Mouse (Mus musculus): ENCODE measurements around the gene Dnah8.

DNA sequence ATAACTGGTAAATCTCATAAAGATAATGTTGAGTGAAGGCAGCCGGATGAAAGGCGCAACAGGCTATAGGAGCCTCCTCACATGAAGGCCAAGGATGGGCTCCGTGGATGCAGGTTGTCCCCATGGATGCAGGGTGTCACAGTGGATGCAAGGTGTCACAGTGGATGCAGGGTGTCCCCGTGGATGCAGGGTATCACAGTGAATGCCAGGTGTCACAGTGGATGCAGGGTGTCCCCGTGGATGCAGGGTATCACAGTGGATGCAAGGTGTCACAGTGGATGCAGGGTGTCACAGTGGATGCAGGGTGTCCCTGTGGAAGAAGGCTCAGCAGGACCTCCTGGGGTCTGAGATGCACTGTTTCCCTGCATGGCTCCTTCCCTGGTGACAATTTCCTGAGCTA, 233.2 kb downstream of the Dnah8 start:
- TF ChIP-seq CTCF (IDR thresholded peaks at IDR 0.05; ENCODE audit: insufficient read depth, low read depth, low read length) (no peak), POLR2A (IDR thresholded peaks at IDR 0.05; ENCODE audit: insufficient read depth, low read depth, low read length) (no peak)
